22 mouse cellular contexts compared by ENCODE assay signal in the genomic region with DNA sequence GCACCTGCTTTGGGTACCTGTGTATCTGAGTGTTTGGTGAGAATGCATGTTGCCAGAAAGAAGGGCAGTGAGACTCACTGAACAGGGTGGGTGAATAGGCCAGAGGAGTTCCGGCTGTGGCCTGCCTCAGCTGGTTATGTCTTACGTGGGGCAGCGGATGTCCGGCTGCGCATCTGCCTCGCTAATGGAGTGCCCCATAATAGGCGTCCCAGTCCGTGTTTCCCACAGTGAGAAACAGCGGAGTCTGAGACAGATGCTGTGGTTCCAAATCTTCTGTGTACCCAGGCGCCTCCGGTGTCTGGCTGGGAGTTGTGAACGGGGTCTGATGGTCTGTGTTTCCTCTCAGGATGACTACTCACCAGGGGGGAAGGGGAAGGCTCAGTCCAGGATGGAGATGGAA.
"Had no signal": no experiment of that assay in that cellular context is flagged by ENCODE, and none has a peak within 500 bp of the region (broad histone marks: within the 10 kb centered on the region; RNA-seq: fewer than 3 reads in every experiment).

No protein-coding gene starts in this region.

- H3K9me3 ChIP-seq: heart, embryonic 13.5 days; heart, embryonic 15.5 days; hindbrain, embryonic 13.5 days; hindbrain, embryonic 15.5 days; limb, embryonic 13.5 days; limb, embryonic 15.5 days; liver, embryonic 12.5 days had no signal

- DNase-seq: gastrocnemius, postnatal 14 days; gastrocnemius, postnatal 36 days; heart, adult 18-20 months; heart, postnatal 14 days; heart, postnatal 36 days; kidney, adult 11 months; kidney, adult 2 months; kidney, adult 9 months; kidney, postnatal 14 days; kidney, postnatal 36 days; layer of hippocampus, adult 9-11 months; layer of hippocampus, postnatal 36 days; left cerebral cortex, postnatal 4 days had no signal

- H3K27ac ChIP-seq: heart, embryonic 13.5 days; heart, embryonic 15.5 days; hindbrain, embryonic 13.5 days; hindbrain, embryonic 15.5 days; hindbrain, postnatal 0 days; limb, embryonic 13.5 days; limb, embryonic 15.5 days; liver, embryonic 12.5 days; liver, embryonic 14.5 days had no signal

- H3K36me3 ChIP-seq: heart, embryonic 13.5 days; heart, embryonic 15.5 days; hindbrain, embryonic 13.5 days; hindbrain, embryonic 15.5 days; limb, embryonic 13.5 days; limb, embryonic 15.5 days; liver, embryonic 12.5 days had no signal

- H3K4me3 ChIP-seq: heart, embryonic 13.5 days; heart, embryonic 15.5 days; hindbrain, embryonic 13.5 days; hindbrain, embryonic 15.5 days; limb, embryonic 13.5 days; limb, embryonic 15.5 days; liver, embryonic 12.5 days had no signal

- H3K27me3 ChIP-seq: heart, embryonic 15.5 days; hindbrain, embryonic 15.5 days; limb, embryonic 13.5 days; limb, embryonic 15.5 days had no signal

- H3K9ac ChIP-seq: heart, embryonic 13.5 days; heart, embryonic 15.5 days; hindbrain, embryonic 13.5 days; hindbrain, embryonic 15.5 days; limb, embryonic 13.5 days; limb, embryonic 15.5 days; liver, embryonic 12.5 days; liver, embryonic 14.5 days had no signal
